Mouse (Mus musculus): Measurements from ENCODE around the gene Ifi214.
"Not testable (repeated sequence)": the region's sequence is repeated elsewhere in the genome, so short reads cannot be mapped to it uniquely, and the experiment has no call there.

GRCm38 (mm10) chr1:173490812-173491480 lies 44.8 kb downstream of the Ifi214 start, which contains the start of gene Ifi206:
- TF ChIP-seq MAFK (IDR thresholded peaks at IDR 0.05; ENCODE audit: borderline replicate concordance, low read depth, low read length); GATA1 (IDR thresholded peaks at IDR 0.05; ENCODE audit: low read depth, low read length): not testable (repeated sequence)
